Mouse (Mus musculus): ENCODE results near the gene Slamf7.

The Slamf7 gene

DNA sequence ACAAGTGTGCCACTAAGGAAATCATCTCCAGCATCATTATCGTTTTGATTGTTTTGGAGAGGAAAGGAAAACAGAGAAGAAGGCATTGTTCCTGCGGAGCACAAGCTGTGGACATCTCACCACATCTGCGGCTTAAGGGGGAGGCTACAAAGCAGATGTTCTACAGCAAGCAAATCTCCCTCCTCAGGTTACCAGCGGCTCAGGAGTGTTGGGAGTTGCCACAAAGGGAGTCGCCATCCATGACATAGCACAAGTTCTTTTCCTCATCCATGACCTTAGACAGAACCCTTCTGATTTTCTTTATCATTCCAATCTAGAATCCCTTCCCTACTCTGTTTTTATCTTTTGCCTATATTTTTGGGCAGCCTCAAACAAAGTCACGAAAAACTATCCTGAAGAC, 17.1 kb downstream of the Slamf7 start:
- no peak for DNase-seq (ENCODE audit: low spot score)

DNA sequence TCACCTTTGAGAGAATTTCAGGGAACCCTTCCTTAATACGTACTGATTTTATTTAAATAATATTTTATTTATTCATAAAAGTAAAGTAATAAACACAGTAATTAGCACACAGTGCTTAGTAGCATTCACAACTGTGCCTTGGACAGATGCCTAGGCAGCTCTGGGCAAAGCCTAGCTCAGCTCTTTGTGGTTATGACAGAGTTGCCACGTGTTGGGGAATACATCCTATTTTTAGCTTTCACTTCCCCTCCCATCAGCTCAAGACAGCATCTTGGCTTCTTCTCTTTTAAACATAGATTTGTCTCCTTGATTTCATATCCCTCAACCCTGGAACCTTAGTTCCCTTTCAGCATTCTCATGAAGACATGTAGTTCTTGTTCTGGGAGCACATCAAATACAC, 21.4 kb downstream of the Slamf7 start:
- DNase-seq (ENCODE audit: low spot score), result no peak

DNA sequence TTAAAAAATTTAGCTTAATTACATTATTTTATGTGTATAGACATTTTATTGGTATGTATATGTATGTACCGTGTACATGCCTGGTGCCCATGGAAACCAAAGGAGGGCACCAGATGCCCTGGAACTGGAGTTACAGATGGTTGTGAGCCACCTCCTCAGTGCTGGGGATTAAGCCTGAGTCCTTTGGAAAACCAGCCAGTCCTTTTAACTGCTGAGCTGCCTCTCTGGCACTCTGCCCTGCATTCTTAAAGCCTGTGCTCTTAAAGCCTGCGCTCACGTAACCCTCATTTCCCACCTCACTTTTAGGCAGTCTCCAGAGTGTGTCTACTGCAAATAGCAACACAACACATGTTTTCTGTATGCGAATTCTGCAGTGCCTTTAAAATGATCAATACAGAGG, 21.9 kb downstream of the Slamf7 start:
- DNase-seq (ENCODE audit: low spot score), result no peak

DNA sequence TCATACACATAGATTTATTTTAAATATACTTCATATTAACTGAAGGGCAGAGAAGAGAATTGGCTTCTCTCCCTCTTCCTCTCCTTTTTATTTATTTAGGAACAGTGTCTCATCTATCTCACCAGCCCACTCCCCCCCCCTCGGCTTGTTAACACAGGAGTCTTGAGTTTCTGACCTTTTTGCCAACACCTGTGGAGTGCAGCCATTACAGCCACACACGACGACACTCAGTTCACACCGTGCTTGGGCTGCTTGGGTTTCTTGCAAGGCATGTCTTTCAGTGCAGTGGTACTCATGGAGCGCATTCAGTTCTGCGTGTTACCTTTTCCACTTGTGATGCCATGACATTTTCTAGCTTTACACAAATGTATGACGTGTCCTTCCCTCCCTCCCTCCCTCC, 22.8 kb downstream of the Slamf7 start:
- DNase-seq (ENCODE audit: low spot score), result no peak

DNA sequence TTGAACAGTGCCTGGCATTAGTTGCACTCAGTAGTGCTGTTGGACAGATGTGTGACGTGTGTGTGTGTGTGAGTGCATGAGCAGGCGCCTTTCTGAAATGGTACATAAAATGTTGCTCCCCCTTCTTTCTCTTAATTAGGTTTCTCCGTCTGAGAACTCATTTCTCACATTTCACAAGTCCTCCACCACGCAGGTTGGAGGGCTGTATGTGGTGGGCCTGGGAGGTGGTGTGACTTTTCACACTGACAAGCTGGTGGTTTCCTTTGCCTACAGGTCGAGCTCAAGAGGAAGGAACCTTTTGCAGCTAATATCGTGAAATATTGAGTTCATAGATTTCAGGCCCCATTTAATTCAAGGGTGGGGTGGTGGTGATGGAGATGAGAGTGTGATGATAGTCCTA, 23.7 kb downstream of the Slamf7 start:
- DNase-seq (ENCODE audit: low spot score), result no peak

DNA sequence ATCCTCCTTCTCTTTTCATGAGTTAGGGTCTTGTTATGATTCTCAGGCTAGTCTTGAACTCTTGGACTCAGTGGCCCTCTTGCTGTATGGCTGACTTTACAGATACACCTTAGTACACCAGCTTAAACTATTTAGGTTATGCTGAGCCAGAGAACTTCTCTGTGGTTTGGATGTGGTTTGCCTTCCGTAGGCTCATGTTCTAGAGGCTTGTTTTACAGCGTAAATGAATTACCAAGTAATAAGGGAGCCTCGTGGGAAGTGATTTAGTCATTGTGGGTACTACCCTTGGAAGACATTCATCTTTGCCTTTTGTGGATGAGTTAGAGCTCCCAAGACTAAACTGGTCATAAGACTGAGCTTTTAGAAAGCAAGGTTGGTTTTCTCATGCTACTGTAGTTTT, 25.0 kb downstream of the Slamf7 start:
- DNase-seq (ENCODE audit: low spot score), result no peak

DNA sequence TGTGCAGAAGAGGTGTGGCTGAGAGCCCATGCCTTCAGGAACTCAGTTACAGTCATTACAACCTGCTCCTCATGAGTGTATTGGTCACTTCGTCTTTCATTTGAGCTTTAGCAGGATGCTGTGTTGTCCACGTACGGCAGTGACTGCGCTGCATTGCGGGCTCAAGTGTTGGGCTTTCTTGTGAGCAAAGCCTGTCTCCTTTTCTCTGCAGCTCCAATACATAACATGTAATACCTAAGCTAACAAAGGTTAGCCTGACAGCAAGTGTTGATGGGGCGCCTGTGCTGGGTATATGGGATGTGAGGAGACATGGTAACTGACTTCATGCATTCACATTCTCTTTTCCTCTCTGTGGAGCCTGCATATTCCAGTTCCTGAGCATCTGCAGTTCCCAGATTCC, 32.7 kb downstream of the Slamf7 start:
- DNase-seq (ENCODE audit: low spot score), result no peak

DNA sequence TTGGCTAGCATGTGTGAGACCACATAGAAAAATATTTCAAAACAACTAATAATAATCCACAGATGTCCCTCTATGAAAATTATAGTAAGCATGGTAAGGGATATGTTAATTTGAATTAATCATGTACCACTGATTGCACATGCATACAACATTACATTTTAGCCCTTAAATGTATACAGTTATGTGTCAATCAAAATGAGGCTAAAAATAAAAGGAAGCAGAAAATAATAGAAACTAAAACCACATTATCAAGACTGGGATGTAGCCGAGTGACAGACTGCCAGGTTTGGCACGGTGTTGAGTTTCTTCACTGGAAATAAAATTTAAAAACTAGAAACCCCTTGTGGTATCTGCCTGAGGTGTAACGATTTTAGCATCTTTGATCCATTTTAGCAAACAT, 33.2 kb downstream of the Slamf7 start:
- DNase-seq (ENCODE audit: low spot score), result no peak

DNA sequence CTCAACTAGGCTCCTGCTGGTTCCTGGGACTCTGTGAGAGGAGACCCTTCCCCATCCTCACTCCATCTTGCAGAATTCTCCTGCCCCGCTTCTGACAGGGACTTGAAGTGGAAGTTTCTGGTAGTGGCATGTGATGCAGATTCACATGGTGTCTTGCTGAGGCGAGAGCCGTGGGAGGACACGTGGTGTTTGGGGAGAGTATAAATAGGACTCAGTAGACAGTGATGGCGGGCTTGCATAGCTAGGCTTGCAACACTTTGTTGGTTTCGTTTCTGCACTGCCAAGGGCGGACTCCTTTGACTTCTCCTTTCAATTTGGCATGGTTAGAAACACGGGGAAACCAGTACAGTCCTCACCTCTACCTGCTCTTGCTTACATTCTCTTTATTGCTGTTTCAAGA, 33.8 kb downstream of the Slamf7 start:
- DNase-seq (ENCODE audit: low spot score), result peak; percentile 53

DNA sequence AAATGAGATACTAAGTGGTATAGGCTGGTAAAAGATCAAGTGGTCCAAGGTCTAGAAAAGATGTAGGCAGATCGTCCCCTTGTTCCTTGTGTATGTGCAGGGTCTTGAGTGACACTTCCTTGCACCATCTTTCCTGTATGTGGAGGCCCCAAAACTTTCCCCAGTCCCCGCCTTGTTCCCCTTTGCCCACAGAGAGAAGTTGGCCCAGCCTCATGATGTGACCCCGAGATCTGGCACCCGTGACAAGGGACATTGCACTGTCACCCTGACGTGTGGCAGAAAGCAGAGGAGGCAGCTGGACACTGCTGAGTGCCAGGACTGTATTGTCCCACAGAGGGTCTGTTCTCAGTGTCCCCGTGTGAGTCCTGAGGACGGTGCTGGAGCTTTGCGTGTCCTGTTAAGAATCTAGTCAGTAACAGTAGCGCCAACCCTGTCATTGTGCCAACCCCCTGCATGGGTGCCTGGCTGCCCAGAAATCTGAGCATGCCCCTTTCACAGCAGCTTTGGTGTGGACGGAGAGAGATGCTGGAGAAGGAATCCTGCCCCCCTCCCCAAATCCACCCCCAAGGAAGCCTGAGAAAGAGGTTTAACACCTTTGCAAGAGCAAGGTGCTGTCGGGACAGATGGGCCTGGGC, 35.8 kb downstream of the Slamf7 start:
- no peak for DNase-seq (ENCODE audit: low spot score)

DNA sequence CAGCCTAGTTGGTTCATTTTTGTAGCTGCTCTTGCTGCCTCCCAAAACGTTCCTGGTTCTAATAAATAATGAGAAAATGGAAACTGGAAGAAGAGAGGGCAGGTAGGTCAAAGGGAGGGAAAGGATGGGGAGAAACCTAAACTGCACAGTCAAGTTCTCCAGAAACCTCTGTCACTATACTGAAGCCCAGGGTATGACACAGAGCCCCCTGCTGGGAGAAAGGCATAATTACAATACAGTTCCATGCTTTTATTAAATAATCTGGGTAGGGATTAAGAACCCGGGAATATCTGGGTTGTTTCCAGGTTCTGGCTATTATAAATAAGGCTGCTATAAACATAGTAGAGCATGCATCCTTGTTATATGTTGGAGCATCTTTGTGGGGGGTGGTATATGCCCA, 38.9 kb downstream of the Slamf7 start:
- DNase-seq (ENCODE audit: low spot score), result no peak

DNA sequence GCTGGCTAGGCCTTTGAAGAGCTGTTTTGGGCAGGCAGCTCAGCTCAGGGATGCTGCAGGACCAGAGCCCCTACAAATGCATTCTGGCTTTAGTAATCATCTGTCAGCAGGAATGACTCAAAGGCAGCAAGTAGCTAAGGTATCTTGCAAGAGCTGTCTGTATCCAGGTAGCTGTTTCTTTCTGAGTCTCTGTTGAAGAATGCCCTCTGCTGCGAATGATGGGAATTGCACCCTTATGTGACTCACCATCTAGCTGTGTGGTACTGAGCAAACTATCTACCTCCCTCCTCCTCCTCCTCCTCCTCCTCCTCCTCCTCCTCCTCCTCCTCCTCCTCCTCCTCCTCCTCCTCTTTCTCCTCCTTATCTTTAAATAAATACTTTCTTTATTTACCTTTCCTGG, 42.1 kb downstream of the Slamf7 start:
- no peak for DNase-seq (ENCODE audit: low spot score)

DNA sequence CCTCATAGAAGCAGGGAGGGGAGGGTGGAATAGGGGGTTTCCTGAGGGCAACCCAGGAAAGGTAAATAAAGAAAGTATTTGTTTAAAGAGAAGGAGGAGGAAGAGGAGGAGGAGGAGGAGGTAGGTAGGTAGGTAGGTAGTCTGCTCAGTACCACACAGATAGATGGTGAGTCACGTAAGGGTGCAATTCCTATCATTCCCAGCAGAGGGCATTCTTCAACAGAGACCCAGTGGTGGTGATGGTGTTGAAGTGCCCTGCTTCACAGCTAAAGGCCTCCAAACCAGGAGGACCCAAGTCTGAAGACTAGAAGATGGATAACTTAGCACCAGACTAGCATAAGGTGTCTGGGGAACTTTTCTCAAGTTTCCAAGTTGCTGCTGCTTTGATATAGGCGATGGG, 42.8 kb downstream of the Slamf7 start:
- DNase-seq (ENCODE audit: low spot score), result no peak

DNA sequence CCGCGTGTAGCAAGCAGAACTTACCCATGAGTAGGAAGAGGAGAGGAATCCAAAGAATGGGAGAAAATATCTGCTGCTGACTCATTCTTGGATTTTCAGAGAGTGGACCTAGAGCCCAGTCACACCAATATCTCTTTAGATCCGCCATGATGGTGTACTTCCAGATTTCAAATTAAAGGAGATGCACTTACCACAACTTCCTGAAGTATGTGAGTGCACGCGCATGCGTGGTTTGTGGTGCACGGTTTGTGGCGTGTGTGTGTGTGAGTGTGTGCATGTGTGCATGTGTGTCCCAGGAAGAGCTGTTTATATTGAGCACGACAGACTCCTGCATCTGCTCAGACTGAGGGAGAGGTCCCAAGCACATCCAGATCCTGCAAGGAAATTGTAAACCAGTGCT, 45.7 kb downstream of the Slamf7 start, which contains the start of gene Ly9:
Ly9 (minus strand) TSS at position 235 of the 400 bp plus-strand sequence.
- DNase-seq (ENCODE audit: low spot score), result no peak

DNA sequence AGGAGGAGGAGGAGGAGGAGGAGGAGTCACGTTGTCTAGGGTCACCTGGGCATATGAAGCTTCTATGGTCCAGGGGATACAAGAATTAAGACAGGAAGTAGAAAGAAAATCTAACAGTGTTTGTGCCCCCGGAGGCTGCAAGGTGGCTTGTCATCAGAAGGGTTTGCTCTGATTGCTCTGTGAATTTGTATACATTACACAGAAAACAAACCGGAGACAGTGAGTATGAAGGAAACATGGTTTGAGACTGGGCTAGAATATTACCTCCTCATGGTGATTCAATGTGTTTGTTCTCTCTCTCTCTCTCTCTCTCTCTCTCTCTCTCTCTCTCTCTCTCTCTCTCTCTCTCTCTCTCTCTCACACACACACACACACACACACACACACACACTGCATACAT, 46.2 kb downstream of the Slamf7 start:
- DNase-seq (ENCODE audit: low spot score), result no peak

DNA sequence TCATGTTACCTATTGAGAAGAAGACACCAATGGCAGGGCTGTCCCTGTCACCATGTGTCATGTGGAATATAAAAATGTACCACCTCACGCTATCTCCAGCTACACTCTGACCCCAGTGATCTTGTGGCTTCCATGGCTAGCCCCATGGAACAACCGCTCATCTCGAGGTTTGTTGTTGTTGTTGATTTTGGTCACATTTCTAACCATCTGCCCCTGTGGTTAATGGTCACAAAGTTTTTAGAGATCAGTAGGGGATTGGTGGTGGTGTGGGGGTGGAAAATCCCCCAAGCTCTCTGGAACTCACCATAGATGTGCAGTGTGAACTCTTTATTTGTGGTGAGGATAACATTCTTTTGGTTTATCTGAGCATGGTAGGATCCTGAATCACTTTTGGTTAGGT, 48.1 kb downstream of the Slamf7 start:
- no peak for DNase-seq (ENCODE audit: low spot score)

DNA sequence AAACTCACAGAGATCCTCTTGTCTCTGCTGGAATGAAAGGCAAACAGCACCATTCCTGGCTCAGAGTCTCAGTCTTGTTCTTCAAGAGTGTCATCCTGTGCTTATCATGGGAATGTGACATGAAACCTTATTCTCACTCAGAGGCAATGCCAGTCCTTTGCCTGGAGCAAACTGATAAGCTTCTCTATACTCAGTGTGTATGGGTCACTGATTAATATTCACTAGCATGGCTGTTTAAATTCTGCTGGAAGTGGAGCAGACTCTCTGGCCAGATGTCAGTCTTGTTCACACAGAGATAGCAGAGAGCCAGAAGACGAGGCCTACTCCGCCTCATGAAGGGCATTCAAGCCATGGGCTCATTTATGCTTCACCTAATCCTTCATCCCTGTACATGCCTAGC, 68.3 kb downstream of the Slamf7 start:
- DNase-seq (ENCODE audit: low spot score), result no peak

Measured in left cerebral cortex, adult 11 months (tissue).